Mouse (Mus musculus): ENCODE data around the gene Adat3. TPM values are rescaled to one million over a fixed set of nuclear protein-coding genes. Genes with fewer than 3 reads are reported as not detected.

Gene Adat3
- polyA plus RNA-seq, 1 experiment from 2014 or later, result 2.1 TPM

DNA sequence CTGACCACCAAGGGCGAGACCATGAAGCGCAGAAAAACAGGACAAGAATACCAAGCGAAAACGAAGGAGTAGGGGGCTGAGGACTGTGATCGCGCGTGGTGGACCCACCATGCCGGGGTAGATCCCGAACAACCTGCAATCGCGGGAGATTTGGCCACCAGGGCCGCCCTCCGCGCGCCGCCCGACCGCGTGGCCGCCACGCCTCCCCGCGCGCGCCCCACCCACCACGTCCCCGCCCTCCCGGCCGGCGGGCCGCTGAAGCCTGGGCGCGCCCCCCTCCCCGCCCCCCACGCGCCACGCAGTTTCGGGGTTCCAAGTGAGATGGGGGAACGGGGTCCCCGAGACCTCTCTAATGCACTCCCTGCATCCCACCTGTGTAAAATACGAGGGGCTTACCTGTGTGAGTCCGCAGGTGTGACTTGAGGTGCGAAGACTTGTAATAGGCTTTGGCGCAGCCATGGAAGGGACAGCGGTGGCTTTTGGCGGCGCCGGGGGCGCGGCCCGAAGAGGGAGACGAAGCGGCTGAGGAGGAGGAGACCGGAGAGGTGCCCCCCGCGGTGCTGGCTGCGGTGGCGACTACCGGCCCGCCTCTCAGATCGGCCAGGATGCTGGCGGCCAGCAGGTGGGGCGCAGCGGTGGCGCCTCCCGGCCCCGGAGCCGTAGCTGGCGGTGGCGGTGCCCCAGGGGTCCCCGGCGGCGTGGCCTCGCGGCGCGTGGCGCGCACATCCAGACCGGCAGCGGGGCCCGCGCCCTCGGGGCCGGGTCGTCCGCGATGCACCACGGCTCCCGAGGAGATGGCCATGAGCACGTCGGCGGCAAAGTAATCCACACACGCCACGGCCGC lies 26.1 kb upstream of the Adat3 start:
- no peaks in the 10 kb centered on the region for H3K9me3 ChIP-seq (ENCODE audit: low read length)
- WGBS (ENCODE audit: insufficient replicate concordance), result 0% methylated on average over 53 of the region's 96 CpGs
- H3K4me3 ChIP-seq (ENCODE audit: low read depth, low read length), result peak overlapping the region; percentile 86
- H3K27ac ChIP-seq (ENCODE audit: low read depth), result peak overlapping the region; percentile 85
- no peak for TF ChIP-seq EP300 (IDR thresholded peaks at IDR 0.05; ENCODE audit: low read depth)
- TF ChIP-seq CTCF (IDR thresholded peaks at IDR 0.05; ENCODE audit: low read depth), result 0 out of 2 replicates have a peak, but pooled peaks have one; percentile 10
- no peaks in the 10 kb centered on the region for H3K27me3 ChIP-seq (ENCODE audit: insufficient read depth, low read length)
- DNase-seq (peak; percentile 85), ATAC-seq (no peak)
- no peaks in the 10 kb centered on the region for H3K36me3 ChIP-seq (replicated peaks; ENCODE audit: insufficient read depth, low read length)
- peak overlapping the region; percentile 81 for H3K9ac ChIP-seq (replicated peaks)
- peak overlapping the region; percentile 99 for H3K4me2 ChIP-seq (ENCODE audit: low read depth, low read length)
- peaks cover 69% of the 10 kb centered on the region for H3K4me1 ChIP-seq (ENCODE audit: insufficient read depth)

DNA sequence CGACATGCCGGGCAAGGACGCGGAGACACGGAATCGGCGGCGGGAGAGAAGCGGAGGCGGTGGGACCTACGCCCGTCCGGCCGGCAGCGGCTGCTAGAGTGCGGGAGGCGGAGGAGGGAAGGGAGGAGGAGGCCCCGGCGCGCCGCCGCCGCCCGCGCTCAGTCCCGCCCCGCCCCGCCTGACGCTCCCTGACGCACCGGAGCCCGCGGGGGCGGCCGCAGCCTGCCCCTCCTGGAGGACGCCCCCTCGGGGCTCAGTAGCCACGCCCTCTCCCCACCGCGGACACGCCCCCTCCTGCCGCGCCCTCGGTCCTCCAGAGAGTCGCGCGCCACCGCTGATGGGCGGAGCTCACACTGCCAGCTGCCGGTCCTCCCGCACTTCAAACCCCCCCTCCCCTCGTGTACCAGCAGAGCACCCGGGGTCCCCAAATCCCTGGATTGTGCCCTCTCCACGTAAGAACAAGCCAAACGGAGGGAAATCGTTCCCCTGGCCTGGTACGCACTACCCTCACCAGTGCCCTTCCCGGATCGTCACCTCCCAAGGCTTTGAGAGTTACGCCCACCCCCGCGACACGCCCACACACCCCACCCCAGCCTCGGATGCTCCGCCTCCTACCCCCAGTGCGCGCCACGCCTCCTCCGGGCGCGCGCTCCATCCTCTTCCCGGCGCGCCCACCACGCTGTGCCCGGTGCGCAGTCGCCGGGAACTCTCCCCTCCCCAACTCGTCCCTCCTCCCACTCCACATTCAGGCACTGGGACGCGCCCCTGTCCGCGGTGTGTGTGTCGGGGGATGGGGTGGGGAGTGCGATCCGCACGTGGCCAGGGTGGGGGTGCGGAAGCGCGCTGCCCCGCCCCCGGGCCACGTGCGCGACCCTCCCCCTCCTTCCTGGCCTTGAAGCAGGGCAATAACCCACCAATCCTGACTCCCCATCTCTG lies 25.2 kb upstream of the Adat3 start, which contains the start of gene Klf16:
Gene Klf16 (minus strand): TSS at position 127 of the 936 bp plus-strand sequence.
- Histone ChIP-seq H3K36me3 (replicated peaks; ENCODE audit: insufficient read depth, low read length) (no peaks in the 10 kb centered on the region), H3K4me2 (ENCODE audit: low read depth, low read length) (peak within 1 kb of the TSS; percentile 99), H3K27me3 (ENCODE audit: insufficient read depth, low read length) (no peaks in the 10 kb centered on the region), H3K9ac (replicated peaks) (peak within 1 kb of the TSS; percentile 81), H3K27ac (ENCODE audit: low read depth) (peak within 1 kb of the TSS; percentile 85), H3K9me3 (ENCODE audit: low read length) (no peaks in the 10 kb centered on the region), H3K4me3 (ENCODE audit: low read depth, low read length) (peak within 1 kb of the TSS; percentile 86), H3K4me1 (ENCODE audit: insufficient read depth) (peaks cover 60% of the 10 kb centered on the region)
- DNase-seq, result peak; percentile 99
- WGBS (ENCODE audit: insufficient replicate concordance), result 3% methylated on average over 72 of the region's 97 CpGs
- 0 out of 2 replicates have a peak, but pooled peaks have one; percentile 1 for TF ChIP-seq CTCF (IDR thresholded peaks at IDR 0.05; ENCODE audit: low read depth)
- no peak for TF ChIP-seq EP300 (IDR thresholded peaks at IDR 0.05; ENCODE audit: low read depth)
- ATAC-seq, result peak; percentile 83

DNA sequence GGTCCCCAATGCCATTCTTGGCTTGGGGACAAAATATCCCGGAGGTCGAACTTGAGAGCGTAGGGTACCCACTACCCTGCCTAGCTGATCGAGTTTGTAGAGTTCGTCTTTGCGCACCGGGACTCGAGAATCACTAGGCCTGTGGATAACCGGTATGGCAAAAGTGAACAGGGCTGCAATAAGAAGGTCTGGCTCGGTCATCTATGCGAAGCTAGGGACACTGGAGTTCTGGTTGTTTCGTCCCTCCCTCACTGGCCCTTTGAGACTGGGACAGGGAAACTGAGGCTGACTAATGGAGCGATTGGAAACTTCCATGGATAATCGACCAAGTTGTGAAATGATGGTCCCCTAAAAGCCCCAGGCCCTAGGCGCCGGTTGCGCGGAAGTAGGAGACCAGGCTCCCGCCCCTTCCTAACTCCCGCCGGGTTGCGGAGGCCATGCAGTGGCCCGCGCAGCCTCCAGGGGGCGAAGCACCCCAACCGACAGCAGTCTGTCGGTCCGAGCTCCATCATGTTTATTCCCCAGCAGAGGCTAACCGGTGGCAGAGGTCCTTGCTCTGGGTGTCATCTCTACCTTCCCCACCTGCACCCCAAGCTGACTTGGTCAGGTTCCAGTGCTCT lies 24.4 kb upstream of the Adat3 start:
- DNase-seq (peak; percentile 91), ATAC-seq (peak; percentile 56)
- H3K4me1 ChIP-seq (ENCODE audit: insufficient read depth), result peaks cover 56% of the 10 kb centered on the region
- peak overlapping the region; percentile 54 for H3K9ac ChIP-seq (replicated peaks)
- under 1% methylated on average over 29 of the region's 29 CpGs for WGBS (ENCODE audit: insufficient replicate concordance)
- H3K9me3 ChIP-seq (ENCODE audit: low read length), result no peaks in the 10 kb centered on the region
- TF ChIP-seq EP300 (IDR thresholded peaks at IDR 0.05; ENCODE audit: low read depth) (no peak), CTCF (IDR thresholded peaks at IDR 0.05; ENCODE audit: low read depth) (peak; percentile 97)
- H3K4me2 ChIP-seq (ENCODE audit: low read depth, low read length), result peak overlapping the region; percentile 99
- H3K27me3 ChIP-seq (ENCODE audit: insufficient read depth, low read length), result no peaks in the 10 kb centered on the region
- peak overlapping the region; percentile 86 for H3K4me3 ChIP-seq (ENCODE audit: low read depth, low read length)
- 0 out of 2 replicates have a peak, but pooled peaks cover under 1% of the 10 kb centered on the region for H3K36me3 ChIP-seq (replicated peaks; ENCODE audit: insufficient read depth, low read length)
- H3K27ac ChIP-seq (ENCODE audit: low read depth), result peak overlapping the region; percentile 85

DNA sequence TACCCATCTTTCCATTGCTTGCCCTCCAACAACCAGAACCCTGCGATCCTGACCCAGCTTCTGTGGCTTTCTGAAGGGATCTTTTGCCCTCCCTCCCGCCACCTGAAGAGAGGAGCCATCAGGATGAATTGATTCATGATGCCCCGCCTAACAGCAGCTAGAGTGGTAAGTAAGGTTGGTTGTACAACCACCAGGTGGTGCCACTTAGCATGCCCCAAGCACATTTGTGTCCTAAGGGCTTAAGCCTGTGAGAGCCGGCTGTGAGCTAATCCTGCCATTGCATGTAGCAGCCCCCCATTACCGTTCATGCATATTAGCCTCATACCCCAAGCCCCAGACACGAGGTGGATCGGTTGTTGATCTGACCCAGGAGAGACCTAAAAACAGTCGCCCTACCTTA lies 23.8 kb upstream of the Adat3 start:
- ATAC-seq (peak; percentile 40), DNase-seq (peak; percentile 82)
- H3K4me2 ChIP-seq (ENCODE audit: low read depth, low read length), result peak overlapping the region; percentile 99
- 12% methylated on average over 8 of the region's 8 CpGs for WGBS (ENCODE audit: insufficient replicate concordance)
- no peaks in the 10 kb centered on the region for H3K9me3 ChIP-seq (ENCODE audit: low read length)
- peak overlapping the region; percentile 54 for H3K9ac ChIP-seq (replicated peaks)
- TF ChIP-seq EP300 (IDR thresholded peaks at IDR 0.05; ENCODE audit: low read depth) (no peak), CTCF (IDR thresholded peaks at IDR 0.05; ENCODE audit: low read depth) (peak; percentile 93)
- peaks cover 6% of the 10 kb centered on the region; the same call in 1 of the 2 replicates for H3K36me3 ChIP-seq (replicated peaks; ENCODE audit: insufficient read depth, low read length)
- H3K4me1 ChIP-seq (ENCODE audit: insufficient read depth), result peaks cover 49% of the 10 kb centered on the region
- peak overlapping the region; percentile 85 for H3K27ac ChIP-seq (ENCODE audit: low read depth)
- peak overlapping the region; percentile 86 for H3K4me3 ChIP-seq (ENCODE audit: low read depth, low read length)
- no peaks in the 10 kb centered on the region for H3K27me3 ChIP-seq (ENCODE audit: insufficient read depth, low read length)

DNA sequence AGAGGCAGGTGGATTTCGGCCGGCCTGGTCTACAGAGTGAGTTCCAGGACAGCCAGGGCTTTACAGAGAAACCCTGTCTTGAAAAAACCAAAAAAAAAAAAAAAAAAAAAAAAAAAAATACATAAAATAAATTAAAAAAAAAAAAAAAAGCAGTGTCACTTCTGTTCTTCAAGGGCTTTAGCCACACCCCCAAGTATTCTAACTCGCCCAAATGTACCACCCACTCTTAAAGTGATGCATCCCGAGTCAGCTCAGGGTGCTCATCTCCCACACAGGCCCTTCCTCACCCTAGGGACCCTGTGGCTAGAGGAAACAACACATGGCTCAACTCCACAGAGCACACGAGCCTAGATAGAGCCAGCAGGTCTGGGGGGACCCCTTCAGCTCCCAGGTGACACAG lies 19.6 kb upstream of the Adat3 start:
- Histone ChIP-seq H3K4me2 (ENCODE audit: low read depth, low read length) (no peak overlapping the region), H3K36me3 (replicated peaks; ENCODE audit: insufficient read depth, low read length) (peaks cover 8% of the 10 kb centered on the region), H3K27me3 (ENCODE audit: insufficient read depth, low read length) (no peaks in the 10 kb centered on the region), H3K27ac (ENCODE audit: low read depth) (no peak overlapping the region), H3K4me3 (ENCODE audit: low read depth, low read length) (no peak overlapping the region), H3K9me3 (ENCODE audit: low read length) (no peaks in the 10 kb centered on the region), H3K9ac (replicated peaks) (no peak overlapping the region), H3K4me1 (ENCODE audit: insufficient read depth) (peaks cover 39% of the 10 kb centered on the region)
- DNase-seq (no peak), ATAC-seq (no peak)
- WGBS (ENCODE audit: insufficient replicate concordance), result 78% methylated on average over 5 of the region's 5 CpGs
- no peak for TF ChIP-seq CTCF (IDR thresholded peaks at IDR 0.05; ENCODE audit: low read depth)
- no peak for TF ChIP-seq EP300 (IDR thresholded peaks at IDR 0.05; ENCODE audit: low read depth)

Data from liver, postnatal 0 days (tissue).